Mouse (Mus musculus) midbrain, postnatal 0 days (tissue): ENCODE measurements around the gene Trak1. TPM values are rescaled to one million over a fixed set of nuclear protein-coding genes. Genes with fewer than 3 reads are reported as not detected.

Source experiments
- ATAC-seq: fragments of 200-750 bp; cut with Nextera tagmentation; 2 replicates; pipeline ENCODE4 v1.8.0; 2017; ENCODE audit warnings: moderate number of reproducible peaks, mild to moderate bottlenecking, moderate TSS enrichment, moderate library complexity; ENCODE audit not compliant: low FRiP score
- DNase-seq: peaks from one replicate; pipeline ENCODE4 v3.0.0-alpha.2; 2015; ENCODE audit warnings: low spot score
- H3K27ac ChIP-seq: fragments of 300-500 bp; sonication (generic); 2 replicates; pipeline ENCODE4 v1.5.1; 2014; ENCODE audit warnings: low read depth, mild to moderate bottlenecking, low read length, mixed read lengths
- H3K27me3 ChIP-seq: fragments of 300-500 bp; sonication (generic); 2 replicates; pipeline ENCODE4 v1.6.1; 2014; ENCODE audit warnings: low read length, control low read depth, mixed read lengths; ENCODE audit not compliant: insufficient read depth
- H3K36me3 ChIP-seq: fragments of 300-500 bp; sonication (generic); 2 replicates; pipeline ENCODE4 v1.6.1; 2014; ENCODE audit warnings: low read length, control low read depth, mixed read lengths; ENCODE audit not compliant: insufficient read depth
- H3K4me1 ChIP-seq: fragments of 300-500 bp; sonication (generic); 2 replicates; pipeline ENCODE4 v1.6.1; 2014; ENCODE audit warnings: mild to moderate bottlenecking, control low read depth, antibody characterized with exemption, low read length, mixed read lengths; ENCODE audit not compliant: insufficient read depth
- H3K4me2 ChIP-seq: fragments of 300-500 bp; sonication (generic); 2 replicates; pipeline ENCODE4 v1.6.1; 2014; ENCODE audit warnings: low read depth, mild to moderate bottlenecking, low read length, mixed read lengths; ENCODE audit not compliant: poor library complexity, severe bottlenecking
- H3K4me3 ChIP-seq: fragments of 300-500 bp; sonication (generic); 2 replicates; pipeline ENCODE4 v1.5.1; 2014; ENCODE audit warnings: low read depth, mild to moderate bottlenecking, low read length, moderate library complexity
- H3K9ac ChIP-seq: fragments of 300-500 bp; sonication (generic); replicated peaks from 2 replicates; pipeline ENCODE4 v1.6.1; 2014; ENCODE audit warnings: mild to moderate bottlenecking, low read length, moderate library complexity, mixed read lengths; ENCODE audit not compliant: poor library complexity, severe bottlenecking
- H3K9me3 ChIP-seq: fragments of 300-500 bp; sonication (generic); 2 replicates; pipeline ENCODE4 v1.6.1; 2016; ENCODE audit warnings: low read length, control low read depth
- CTCF ChIP-seq: IDR thresholded peaks from 2 replicates; pipeline ENCODE4 v1.5.1; 2016; ENCODE audit warnings: antibody characterized with exemption, mild to moderate bottlenecking
- WGBS: fragments of 180-500 bp; shearing (Covaris S2); extraction: QIAGEN DNeasy Blood & Tissue Kit; methylation state at CpG from one replicate; pipeline ENCODE4 v1.1.7; 2014; 5-methylcytosine and 5-hydroxymethylcytosine counted together
- polyA plus RNA-seq: library from polyadenylated mRNA; unstranded; fragments of >200 nt; fragmentation: Nextera tagmentation; extraction: Ambion mirVana; gene quantifications from 2 replicates; pipeline ENCODE4 v1.2.1, GENCODE M21; 2015
- total RNA-seq: library from RNA; depleted of rRNA; stranded (reverse); fragments of >200 nt; gene quantifications from 2 replicates; pipeline ENCODE4 v1.2.3, GENCODE M21; 2014

Gene Trak1
- total and polyA plus RNA-seq, 2 experiments from 2014 or later = 61.6 to 154 TPM

- DNase-seq (no peak), ATAC-seq (no peak)
- Histone ChIP-seq H3K4me2 (no peak overlapping the region), H3K36me3 (no peaks in the 10 kb centered on the region), H3K27me3 (no peaks in the 10 kb centered on the region), H3K9me3 (no peaks in the 10 kb centered on the region), H3K4me1 (peaks cover 8% of the 10 kb centered on the region; the same call in 1 of the 2 replicates), H3K4me3 (no peak overlapping the region), H3K9ac (no peak overlapping the region), H3K27ac (peak overlapping the region; percentile 68; the same call in 1 of the 2 replicates)
- no peak for TF ChIP-seq CTCF
- WGBS = 84% methylated on average over 8 of the region's 8 CpGs
Observed at GRCm38 (mm10) chr9:121349111-121349510, 51.8 kb downstream of the Trak1 start.

- H3K9ac ChIP-seq = no peak overlapping the region
- whole genome bisulfite sequencing = 59% methylated on average over 2 of the region's 3 CpGs
- DNase-seq = no peak
- H3K9me3 ChIP-seq = no peaks in the 10 kb centered on the region
- H3K36me3 ChIP-seq = no peaks in the 10 kb centered on the region
- no peak overlapping the region for H3K27ac ChIP-seq
- no peak for ATAC-seq
- TF ChIP-seq CTCF = no peak
- peaks cover 12% of the 10 kb centered on the region; the same call in 1 of the 2 replicates for H3K4me1 ChIP-seq
- no peak overlapping the region for H3K4me3 ChIP-seq
- H3K4me2 ChIP-seq = no peak overlapping the region
- H3K27me3 ChIP-seq = no peaks in the 10 kb centered on the region
Observed at GRCm38 (mm10) chr9:121350601-121351000, 53.3 kb downstream of the Trak1 start.

- 59% methylated on average over 9 of the region's 9 CpGs for WGBS
- DNase-seq (no peak), ATAC-seq (no peak)
- Histone ChIP-seq H3K9me3 (no peaks in the 10 kb centered on the region), H3K27me3 (no peaks in the 10 kb centered on the region), H3K27ac (no peak overlapping the region), H3K4me1 (peaks cover 12% of the 10 kb centered on the region; the same call in 1 of the 2 replicates), H3K9ac (no peak overlapping the region), H3K4me3 (no peak overlapping the region), H3K4me2 (no peak overlapping the region), H3K36me3 (no peaks in the 10 kb centered on the region)
- no peak for TF ChIP-seq CTCF
Observed at GRCm38 (mm10) chr9:121351388-121352078, 54.2 kb downstream of the Trak1 start.

- no peak overlapping the region for H3K9ac ChIP-seq
- DNase-seq = no peak
- 34% methylated on average over 11 of the region's 11 CpGs for WGBS
Observed at GRCm38 (mm10) chr9:121352131-121352606, 54.9 kb downstream of the Trak1 start.

GRCm38 (mm10) chr9:121352726-121353125 lies 55.4 kb downstream of the Trak1 start:
- Histone ChIP-seq H3K4me1 (peaks cover 12% of the 10 kb centered on the region; the same call in 1 of the 2 replicates), H3K27ac (no peak overlapping the region), H3K4me3 (no peak overlapping the region), H3K27me3 (no peaks in the 10 kb centered on the region), H3K9me3 (no peaks in the 10 kb centered on the region), H3K4me2 (no peak overlapping the region), H3K36me3 (no peaks in the 10 kb centered on the region), H3K9ac (no peak overlapping the region)
- DNase-seq (no peak), ATAC-seq (no peak)
- 79% methylated on average over 9 of the region's 9 CpGs for WGBS
- no peak for TF ChIP-seq CTCF

More at GRCm38 (mm10) chr9:121352131-121352606, 54.9 kb downstream of the Trak1 start:
- TF ChIP-seq CTCF = peak; percentile 69
- no peak for ATAC-seq
- Histone ChIP-seq H3K4me2 (no peak overlapping the region), H3K27ac (no peak overlapping the region), H3K4me1 (peaks cover 12% of the 10 kb centered on the region; the same call in 1 of the 2 replicates), H3K36me3 (no peaks in the 10 kb centered on the region), H3K9me3 (no peaks in the 10 kb centered on the region), H3K4me3 (no peak overlapping the region), H3K27me3 (no peaks in the 10 kb centered on the region)

GRCm38 (mm10) chr9:121354792-121355390 lies 57.6 kb downstream of the Trak1 start:
- Histone ChIP-seq H3K4me2 (no peak overlapping the region), H3K27ac (peak overlapping the region; percentile 47; the same call in 1 of the 2 replicates), H3K36me3 (no peaks in the 10 kb centered on the region), H3K9ac (no peak overlapping the region), H3K9me3 (no peaks in the 10 kb centered on the region), H3K27me3 (no peaks in the 10 kb centered on the region), H3K4me3 (no peak overlapping the region), H3K4me1 (peaks cover 10% of the 10 kb centered on the region)
- TF ChIP-seq CTCF = peak; percentile 47
- DNase-seq (no peak), ATAC-seq (no peak)
- WGBS = 74% methylated on average over 4 of the region's 4 CpGs
